Mouse (Mus musculus) cerebellum, postnatal 25 days (tissue): Measurements from ENCODE around the gene Slc26a9.
A peak's percentile ranks its signal among the peaks of the same experiment; 100 is the strongest.
"Not testable (repeated sequence)": the region's sequence is repeated elsewhere in the genome, so short reads cannot be mapped to it uniquely, and the experiment has no call there.

ENCODE experiments used
- DNase-seq, 2 experiments: peaks; one replicate each; pipeline ENCODE4 v3.0.0; 2021; ENCODE audit warnings: mixed read lengths in 2 of 2

Gene Slc26a9

DNA sequence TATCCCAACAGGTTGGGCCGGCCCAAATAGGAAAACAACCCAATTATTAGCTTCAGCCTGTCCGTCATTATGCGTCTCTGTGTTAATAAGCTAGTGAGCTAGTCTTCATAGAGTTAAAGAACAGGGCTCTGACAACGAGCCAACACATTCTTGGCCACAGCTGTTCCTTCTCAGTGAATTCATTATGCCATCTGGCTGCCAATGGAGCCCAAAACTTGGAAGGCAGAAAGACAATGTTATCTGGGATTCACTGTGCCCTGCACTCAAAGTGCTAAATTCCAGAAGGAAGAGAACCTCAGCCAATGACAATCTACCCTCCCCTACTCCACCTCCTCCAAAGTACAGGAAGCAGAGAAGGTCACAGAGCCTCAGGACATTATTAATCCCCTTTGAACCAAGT, 26.8 kb downstream of the Slc26a9 start:
- peak in 1 of 2 experiments; percentile 46 for DNase-seq

DNA sequence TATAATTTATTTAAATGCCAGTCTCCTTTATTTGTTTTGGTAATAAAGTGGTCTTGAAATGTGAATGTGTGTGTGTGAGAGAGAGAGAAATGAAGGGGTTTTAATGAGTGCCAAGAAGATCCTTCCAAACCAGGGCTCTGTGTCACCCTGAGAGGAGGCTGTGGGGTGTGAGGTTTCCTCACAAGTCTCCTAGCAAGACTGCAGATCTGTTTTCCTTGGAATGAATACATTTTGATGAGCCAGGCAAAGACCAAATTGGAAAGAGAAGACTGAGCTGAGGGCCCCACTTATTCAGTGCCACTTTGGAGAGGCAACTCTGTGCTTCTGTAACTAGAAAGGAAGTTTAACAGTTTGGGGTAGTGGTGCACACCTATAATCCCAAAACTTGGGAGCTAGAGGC, 27.6 kb downstream of the Slc26a9 start:
- DNase-seq = no peak

DNA sequence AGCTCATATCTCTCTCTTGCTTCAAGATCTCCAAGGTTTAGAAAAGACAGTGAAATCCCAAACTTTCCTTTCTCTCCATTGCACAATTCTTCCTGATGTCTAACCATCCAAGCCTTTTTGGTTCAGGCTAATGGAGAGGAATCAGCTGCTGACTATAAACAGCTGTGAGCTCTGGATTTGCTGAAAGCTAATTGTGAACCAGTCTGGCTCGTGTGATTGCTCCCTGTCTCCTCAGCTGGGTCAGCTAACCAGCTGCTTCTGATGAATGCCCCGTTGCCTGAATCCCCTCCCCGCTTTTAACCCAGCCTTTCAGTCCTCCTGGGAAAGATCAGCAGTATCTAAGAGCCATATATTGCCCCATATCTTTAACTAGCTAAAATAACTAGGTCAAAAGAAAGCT, 50.8 kb downstream of the Slc26a9 start:
- no peak for DNase-seq

DNA sequence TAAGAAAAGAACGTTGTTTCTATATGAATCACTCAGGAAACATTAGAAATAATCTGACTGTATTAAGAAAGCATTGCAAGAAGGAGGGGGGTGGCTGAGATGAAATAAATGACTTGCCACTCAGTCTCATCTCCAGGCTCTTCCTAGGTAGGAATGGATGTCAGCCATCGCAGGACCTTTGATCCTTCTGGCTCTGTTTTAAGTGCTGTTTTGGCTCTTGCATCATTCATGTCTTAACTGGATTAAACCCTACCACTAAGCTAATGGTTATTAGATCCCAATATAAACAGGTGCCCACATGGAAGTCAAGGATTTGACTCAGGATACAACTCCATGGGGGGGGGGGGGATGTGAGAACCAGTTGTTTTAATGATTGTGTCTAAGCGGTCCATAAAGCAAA, 51.3 kb downstream of the Slc26a9 start:
- no peak for DNase-seq

DNA sequence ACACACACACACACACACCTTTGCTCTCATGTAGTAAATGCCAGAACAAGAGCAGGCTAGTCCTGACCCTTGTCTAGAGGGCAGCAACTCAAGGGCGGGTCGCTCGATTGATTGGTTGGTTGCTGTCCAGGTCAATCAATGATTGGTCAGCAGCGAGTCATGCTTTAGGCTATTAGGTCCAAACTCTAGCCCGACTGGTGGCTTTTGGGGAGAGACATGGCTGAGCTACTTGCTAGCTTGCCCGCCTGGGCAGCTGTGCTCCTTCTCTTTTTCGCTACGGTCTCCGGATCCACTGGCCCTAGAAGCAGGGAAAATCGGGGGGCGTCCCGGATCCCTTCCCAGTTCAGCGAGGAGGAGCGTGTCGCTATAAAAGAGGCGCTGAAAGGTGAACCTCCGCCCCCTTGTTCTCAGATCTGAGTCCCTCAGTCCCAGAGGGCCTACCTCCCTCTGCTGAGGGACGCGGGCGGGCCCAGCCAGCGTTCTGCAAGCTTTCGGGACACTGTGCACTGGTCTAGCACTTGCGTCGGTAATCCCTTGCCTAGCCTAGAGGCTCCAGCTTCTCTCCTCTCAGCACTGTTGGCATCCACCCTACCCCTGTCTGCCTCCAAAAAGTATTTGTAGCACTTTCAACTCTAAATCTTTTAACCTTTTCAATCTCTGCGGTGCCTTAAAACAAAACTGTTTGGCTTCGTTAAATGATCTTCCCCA, 53.5 kb downstream of the Slc26a9 start, which contains the start of gene Pm20d1:
Gene Pm20d1 (plus strand): TSS at position 180 of the 708 bp plus-strand sequence.
- peak; percentile 25 to 32 for DNase-seq

DNA sequence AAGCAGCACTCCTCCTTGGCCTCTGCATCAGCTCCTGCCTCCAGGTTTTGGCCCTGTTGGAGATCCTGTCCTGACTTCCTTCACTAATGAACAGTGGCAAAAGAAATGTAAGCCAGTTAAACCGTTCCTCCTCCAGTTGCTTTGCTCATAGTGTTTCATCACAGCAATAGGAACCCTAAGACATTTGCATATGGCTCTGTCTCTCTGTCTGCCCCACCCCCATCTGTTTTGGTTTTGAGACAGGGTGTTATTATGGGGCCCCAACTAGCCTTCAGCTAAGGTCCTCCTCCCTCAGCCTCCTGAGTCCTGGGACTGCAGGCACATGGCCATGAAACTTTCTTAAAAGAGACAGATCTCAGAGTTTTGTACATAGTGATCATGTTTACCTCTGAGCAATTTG, 56.2 kb downstream of the Slc26a9 start:
- DNase-seq = no peak

DNA sequence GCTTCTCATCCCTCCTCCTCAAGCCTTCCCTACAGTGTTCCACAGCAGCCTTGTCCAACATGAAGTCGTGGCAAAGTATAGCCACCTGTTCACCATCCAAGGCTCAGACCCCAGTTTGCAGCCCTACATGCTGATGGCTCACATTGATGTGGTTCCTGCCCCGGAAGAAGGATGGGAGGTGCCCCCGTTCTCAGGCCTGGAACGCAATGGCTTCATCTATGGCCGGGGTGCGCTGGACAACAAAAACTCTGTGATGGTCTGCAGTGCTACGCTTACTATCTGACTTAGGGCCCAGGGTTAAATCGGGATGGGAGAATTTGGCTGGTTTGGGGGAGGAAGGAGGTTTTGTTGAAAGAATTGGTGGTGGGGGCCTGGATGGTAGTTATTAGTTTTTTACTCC, 57.2 kb downstream of the Slc26a9 start:
- no peak for DNase-seq

DNA sequence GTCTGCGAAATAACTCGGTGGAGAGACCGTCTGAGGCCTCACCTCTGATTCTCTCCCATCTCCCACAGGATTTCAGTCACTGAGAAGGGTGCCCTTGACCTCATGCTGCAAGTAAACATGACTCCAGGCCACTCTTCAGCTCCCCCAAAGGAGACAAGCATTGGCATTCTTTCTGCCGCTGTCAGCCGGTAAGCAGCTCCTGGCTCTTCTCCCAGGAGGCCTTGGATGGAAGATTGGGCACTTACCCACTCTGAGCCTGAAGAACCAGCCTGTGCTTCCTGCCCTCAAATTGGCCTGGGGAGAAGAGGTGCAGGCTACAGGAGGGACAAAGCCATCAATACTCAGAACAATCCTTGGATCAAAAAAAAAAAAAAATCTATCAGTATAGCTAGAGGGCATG, 58.8 kb downstream of the Slc26a9 start:
- DNase-seq = peak; percentile 27 to 47

DNA sequence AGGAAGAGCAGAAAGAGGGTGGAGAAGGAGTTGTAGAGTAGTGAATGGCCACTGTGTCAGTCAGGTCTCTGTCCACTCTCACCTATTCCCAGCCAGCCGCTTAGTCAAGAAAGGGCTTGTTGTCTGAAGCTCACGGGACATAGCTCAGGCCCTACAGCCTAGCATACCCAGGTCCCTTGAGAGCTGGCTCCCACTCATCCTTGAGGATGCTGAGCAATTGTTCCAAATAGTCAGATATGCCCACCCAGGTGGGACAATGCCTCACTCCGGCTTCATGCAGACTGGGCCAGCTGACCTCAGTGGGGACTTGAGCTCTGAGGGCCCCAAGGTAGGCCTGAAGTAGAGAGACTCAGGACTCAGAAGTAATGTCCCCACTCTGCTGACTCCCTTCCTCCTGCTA, 60.3 kb downstream of the Slc26a9 start:
- no peak for DNase-seq

DNA sequence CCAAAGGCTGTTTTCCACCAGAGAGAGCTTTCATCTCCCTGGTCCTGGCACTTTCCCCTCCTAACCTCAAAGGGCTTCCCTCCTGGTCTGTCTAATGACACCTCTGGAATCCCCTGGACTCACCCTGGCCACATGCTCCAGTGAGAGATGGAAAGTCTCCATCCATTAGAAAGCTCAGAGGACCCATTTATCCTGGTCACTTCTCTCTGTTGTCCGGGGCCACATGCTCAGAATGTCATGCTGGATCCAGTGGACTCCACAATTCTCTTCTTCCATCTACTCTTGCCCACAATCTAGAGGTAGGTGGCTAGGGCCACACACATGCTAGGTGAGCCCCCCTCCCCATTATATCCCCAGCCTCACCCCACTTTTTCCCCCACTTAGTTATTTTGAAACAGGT, 65.2 kb downstream of the Slc26a9 start:
- no peak for DNase-seq

DNA sequence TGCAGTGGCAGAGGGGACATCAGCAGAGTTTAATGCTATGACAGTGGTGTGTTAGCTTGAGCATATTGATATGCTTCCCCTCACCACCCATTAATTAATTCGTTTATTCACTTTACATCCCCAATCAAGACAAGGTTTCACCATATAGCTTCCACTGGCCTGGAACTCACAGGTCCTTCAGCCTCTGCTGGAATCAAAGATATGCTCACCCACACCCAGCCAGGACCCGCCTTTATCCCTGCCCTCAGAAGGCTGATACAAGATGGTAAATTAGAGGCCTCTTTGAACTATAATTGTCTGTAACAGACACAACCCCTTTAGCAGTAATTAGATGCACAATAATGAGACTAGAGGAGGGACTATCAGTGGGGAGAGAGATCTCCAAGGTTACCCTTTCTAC, 65.8 kb downstream of the Slc26a9 start:
- DNase-seq = no peak

DNA sequence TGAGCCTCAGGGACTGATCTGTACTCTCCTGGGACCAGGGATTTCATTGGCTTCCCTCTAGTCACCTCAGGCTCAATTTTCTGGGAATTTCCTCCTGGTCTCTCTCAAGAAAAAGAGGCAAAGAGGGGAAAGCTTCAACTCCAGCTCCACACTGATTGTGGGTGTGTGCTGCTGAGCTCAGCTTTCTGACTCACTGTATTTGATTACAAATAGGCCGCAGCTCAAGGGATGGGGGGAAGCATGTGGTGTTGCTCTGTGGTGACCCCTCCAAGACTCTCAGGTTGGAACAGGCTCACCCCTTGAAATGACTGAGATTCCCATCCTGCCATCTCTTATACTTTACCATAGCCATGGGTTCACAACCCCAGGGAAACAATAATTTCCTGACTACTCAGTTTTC, 67.6 kb downstream of the Slc26a9 start:
- DNase-seq = no peak

DNA sequence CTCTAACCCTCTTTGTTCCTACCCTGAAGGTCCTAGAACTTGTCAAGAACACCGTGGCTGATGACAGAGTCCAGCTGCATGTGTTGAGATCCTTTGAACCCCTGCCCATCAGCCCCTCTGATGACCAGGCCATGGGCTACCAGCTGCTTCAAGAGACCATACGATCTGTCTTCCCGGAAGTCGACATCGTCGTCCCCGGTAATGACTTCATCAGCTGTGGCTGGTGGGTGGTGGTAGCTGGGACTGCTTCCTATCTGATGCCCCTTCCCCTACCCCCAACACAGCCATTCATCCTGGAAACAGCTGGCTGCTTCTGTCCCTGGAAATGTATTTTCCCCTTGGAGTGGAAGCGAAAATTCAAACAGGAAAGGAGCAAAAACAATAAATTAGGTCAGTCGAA, 68.2 kb downstream of the Slc26a9 start:
- no peak for DNase-seq

DNA sequence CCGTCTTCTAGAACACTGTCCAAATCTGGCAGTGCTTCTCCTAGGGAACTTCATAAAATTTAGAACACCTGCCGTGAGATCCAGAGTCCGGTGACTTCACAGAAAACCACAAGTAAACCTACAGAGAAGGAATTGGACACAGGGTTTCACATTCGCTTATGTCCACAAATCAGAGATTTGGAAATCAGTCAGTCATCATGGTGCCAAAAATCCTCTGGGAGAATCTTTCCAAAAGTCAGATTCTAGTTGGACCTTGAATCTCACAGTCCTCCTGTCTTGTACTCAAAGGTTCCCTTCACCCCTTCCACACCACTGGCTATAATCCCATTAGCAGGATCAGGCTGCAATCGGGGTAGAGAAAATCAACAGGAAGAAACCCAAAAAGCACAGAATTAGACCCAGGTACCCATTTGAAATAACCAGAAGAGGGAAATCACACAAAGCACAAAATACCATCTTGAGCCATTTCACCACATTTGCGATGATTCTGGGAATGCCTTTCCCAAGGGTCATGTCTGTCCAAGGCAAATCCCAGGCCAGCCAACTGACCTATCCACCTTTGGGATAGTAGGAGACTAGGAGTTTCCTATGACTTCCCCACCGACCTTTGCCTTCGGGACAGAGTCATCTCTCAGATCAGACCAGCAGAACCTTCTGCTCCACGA, 68.9 kb downstream of the Slc26a9 start:
- DNase-seq = no peak

DNA sequence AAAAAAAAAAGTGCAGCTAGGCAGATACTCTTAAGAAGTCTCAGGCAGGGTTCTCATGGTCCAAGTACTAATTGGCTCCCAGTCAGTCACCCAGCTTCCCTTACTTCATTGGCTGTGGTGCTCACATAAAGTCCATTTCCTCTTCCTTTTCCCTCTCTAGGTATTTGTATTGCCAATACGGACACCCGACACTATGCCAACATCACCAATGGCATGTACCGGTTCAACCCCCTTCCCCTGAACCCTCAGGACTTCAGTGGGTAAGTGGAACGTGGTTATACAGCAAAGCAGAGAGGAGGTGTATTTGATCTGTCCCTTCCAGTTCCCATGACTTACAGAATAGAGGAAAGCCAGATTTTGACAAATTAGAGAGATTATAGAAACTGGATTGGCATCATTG, 69.9 kb downstream of the Slc26a9 start:
- DNase-seq = no peak

DNA sequence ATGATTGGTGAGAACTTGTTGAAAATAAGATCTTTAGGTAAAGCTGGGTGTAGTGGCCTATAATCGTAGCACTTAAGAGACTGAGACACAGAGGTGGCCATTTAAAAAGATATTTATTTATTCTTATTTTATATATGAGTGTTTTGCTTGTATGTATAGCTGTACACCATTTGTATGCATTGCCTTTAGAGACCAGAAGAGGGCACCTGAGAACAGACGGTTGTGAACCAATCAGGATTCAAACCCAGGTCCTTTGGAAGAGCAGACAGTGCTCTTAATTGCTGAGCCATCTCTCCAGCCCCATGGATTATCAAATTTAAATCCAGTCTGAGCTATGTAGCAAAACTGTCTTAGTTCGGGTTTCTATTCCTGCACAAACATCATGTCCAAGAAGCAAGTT, 70.4 kb downstream of the Slc26a9 start:
- no peak for DNase-seq

DNA sequence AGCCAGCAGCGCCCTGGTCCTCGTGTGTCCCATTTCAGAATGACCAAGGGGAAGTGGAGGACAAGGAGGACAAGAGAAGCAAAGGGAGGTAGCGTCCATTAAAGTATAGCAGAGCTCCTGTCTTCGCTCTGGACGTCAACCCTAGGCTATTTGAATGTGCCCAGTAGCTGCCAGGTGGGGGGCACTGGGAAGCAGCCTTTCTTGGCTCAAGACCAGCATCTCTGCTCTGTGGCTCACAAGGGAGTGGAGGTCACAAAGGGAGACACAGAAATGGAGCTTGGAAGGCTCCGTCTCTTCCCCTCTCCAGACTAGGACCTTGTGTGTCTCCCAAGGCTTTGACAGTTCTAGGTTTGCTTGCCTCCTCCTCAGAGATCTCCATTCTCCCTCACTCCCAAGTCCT, 73.1 kb downstream of the Slc26a9 start:
- DNase-seq = no peak

DNA sequence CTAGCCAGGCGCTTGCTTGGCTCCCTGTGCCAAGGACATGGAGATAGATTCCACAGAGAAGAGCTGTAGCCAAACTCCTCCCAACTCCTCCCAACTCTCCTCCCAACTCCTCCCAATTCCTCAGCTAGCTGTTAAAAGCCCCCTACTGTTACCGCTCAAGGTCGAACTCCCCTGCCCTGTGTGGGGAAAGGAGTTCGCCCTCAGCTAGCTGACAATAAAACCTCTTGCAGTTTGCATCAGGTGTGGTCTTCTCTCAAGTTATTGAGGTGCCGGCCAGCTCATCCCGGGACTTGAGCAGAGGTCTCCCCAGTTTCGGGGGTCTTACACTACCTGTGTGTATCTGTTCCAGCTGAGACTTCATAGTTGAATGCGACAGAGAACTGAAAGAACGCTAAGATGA, 76.5 kb downstream of the Slc26a9 start:
- DNase-seq = not testable (repeated sequence)

DNA sequence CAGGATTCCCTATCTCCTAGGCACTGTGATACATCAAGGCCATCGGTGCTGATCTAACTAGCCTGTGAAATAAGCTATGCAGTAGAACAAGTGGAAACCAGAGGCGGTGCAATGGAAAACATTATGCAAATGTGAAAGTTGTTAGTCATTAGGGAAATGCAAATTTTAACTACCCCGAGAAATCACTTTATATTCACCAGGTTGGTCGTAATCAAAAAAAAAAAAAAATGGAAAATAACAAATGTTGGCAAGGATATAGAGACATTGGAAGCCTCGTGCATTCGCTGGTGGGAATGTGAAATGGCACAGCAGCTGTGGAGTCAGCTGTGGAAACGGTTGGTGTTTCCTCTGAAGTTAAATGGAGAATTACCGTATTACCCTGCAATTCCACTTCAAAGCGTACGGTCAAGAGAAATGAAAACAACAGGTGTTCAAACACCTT, 77.1 kb downstream of the Slc26a9 start:
- no peak for DNase-seq
